Mouse (Mus musculus) E14TG2a.4 (cell line): ENCODE results near the gene Slc2a3.

Experiments used
- CTCF ChIP-seq: conservative IDR thresholded peaks from 2 replicates; pipeline ENCODE4 v1.5.1; 2014; ENCODE audit warnings: low read length
- NANOG ChIP-seq: IDR thresholded peaks from 2 replicates; pipeline ENCODE4 v1.6.1; 2014; ENCODE audit warnings: borderline replicate concordance, low read length, mixed read lengths
- POU5F1 ChIP-seq: IDR thresholded peaks from 2 replicates; pipeline ENCODE4 v1.6.1; 2014; ENCODE audit warnings: low read length, borderline replicate concordance

DNA sequence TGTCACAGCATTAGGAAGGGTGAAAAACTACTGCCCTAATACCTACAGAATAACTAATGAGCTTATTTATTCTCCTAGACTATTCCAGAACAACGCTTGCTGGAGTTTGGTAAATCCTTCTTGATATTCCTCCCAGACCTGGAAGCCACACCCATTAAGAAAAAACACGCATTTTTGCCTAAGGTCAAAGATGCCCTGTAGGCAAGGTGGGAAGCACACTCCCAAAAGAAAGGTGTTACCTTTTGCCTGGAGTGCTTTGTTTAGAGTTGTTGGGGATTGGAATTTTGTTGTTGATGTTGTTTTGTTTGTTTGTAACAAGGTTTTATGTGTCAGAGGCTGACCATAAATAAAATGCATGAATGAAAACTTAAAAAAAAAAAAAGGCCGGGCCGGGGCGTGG lies 111.4 kb downstream of the Slc2a3 start:
- TF ChIP-seq CTCF (no peak), NANOG (no peak), POU5F1 (no peak)
